Mouse (Mus musculus) neural tube, embryonic 13.5 days (tissue): Measurements from ENCODE around the gene Psap. TPM values are rescaled to one million over a fixed set of nuclear protein-coding genes. Genes with fewer than 3 reads are reported as not detected.
"Not testable (repeated sequence)": the region's sequence is repeated elsewhere in the genome, so short reads cannot be mapped to it uniquely, and the experiment has no call there.

Experiments
- ATAC-seq: fragments of 200-750 bp; cut with Nextera tagmentation; 2 replicates; pipeline ENCODE4 v1.8.0; 2017; ENCODE audit warnings: low read depth, mild to moderate bottlenecking, moderate TSS enrichment, moderate library complexity
- H3K27ac ChIP-seq: fragments of 300-500 bp; sonication (generic); replicated peaks from 2 replicates; pipeline ENCODE4 v1.5.1; 2015; ENCODE audit warnings: moderate library complexity, mild to moderate bottlenecking, inconsistent platforms
- H3K27me3 ChIP-seq: fragments of 300-500 bp; sonication (generic); 2 replicates; pipeline ENCODE4 v1.6.1; 2015; ENCODE audit warnings: mild to moderate bottlenecking, inconsistent platforms
- H3K36me3 ChIP-seq: fragments of 300-500 bp; sonication (generic); 2 replicates; pipeline ENCODE4 v1.6.1; 2015; ENCODE audit warnings: mild to moderate bottlenecking, inconsistent platforms
- H3K4me1 ChIP-seq: fragments of 300-500 bp; sonication (generic); replicated peaks from 2 replicates; pipeline ENCODE4 v1.6.1; 2015; ENCODE audit warnings: inconsistent platforms
- H3K4me2 ChIP-seq: fragments of 300-500 bp; sonication (generic); 2 replicates; pipeline ENCODE4 v1.6.1; 2015; ENCODE audit warnings: inconsistent platforms, mild to moderate bottlenecking, moderate library complexity
- H3K4me3 ChIP-seq: fragments of 300-500 bp; sonication (generic); 2 replicates; pipeline ENCODE4 v1.5.1; 2015; ENCODE audit warnings: mild to moderate bottlenecking, inconsistent platforms
- H3K9ac ChIP-seq: fragments of 300-500 bp; sonication (generic); 2 replicates; pipeline ENCODE4 v1.6.1; 2015; ENCODE audit warnings: moderate library complexity, mild to moderate bottlenecking, inconsistent platforms
- H3K9me3 ChIP-seq: fragments of 300-500 bp; sonication (generic); 2 replicates; pipeline ENCODE4 v1.6.1; 2016; ENCODE audit warnings: inconsistent platforms
- WGBS: fragments of 180-500 bp; shearing (Covaris S2); methylation state at CpG from one replicate; pipeline ENCODE4 v1.1.7; 2015; 5-methylcytosine and 5-hydroxymethylcytosine counted together
- polyA plus RNA-seq: library from polyadenylated mRNA; unstranded; fragments of >200 nt; fragmentation: Nextera tagmentation; extraction: Ambion mirVana; gene quantifications from 2 replicates; pipeline ENCODE4 v1.2.1, GENCODE M21; 2015

The Psap gene
- polyA plus RNA-seq, 1 experiment from 2014 or later, result 140 TPM

DNA sequence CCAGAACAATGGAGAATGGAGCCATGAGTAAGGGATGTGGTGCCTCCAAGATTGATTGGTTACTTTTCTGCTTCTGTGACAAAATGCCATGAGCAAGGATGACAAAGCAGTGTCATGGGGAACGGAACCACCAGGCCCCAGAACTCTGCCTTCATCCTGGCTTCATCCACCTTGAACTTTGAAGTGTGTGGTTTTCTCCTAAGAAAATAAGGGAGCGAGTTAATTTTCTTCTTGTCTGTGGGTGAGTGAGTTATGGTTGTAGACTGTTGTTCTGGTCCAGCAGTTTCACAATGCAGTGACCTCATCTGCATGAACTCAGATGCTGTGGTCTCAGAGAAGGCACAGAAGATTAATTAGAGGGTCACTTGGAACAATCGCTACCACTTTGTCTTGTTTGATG lies 29.1 kb upstream of the Psap start:
- not testable (repeated sequence) for H3K27me3 ChIP-seq, ATAC-seq, H3K4me3 ChIP-seq, H3K4me1 ChIP-seq, H3K9me3 ChIP-seq, H3K27ac ChIP-seq, H3K36me3 ChIP-seq, H3K9ac ChIP-seq, H3K4me2 ChIP-seq
- 20% methylated on average over 3 of the region's 3 CpGs for WGBS

DNA sequence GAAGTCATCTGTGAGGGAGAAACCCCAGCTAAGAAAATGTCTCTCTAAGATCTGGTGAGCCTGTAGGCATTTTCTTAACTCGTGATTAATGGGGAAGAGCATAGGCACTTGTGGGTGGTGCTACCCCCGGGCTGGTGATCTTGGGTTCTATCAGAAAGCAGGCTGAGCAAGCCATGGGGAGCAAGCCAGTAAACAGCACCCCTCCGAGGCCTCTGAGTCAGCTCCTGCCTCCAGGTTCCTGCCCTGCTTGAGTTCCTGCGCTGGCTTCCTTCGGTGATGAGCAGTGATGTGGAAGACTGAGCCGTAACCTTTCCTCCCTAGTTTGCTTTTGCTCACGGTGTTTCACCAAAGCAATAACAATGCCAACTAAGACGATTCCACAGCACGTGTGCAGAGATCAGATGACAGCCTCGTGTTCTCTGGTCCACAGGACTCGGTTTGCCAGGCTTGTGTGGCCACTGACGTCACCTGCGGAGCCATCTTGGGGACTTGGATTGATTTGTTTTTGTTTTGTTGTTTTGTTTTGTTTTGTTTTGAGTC lies 26.9 kb upstream of the Psap start:
- H3K27me3 ChIP-seq, result no peaks in the 10 kb centered on the region
- H3K9ac ChIP-seq, result no peak overlapping the region
- no peak overlapping the region for H3K4me2 ChIP-seq
- H3K4me1 ChIP-seq, result no peaks in the 10 kb centered on the region
- no peaks in the 10 kb centered on the region for H3K36me3 ChIP-seq
- ATAC-seq, result no peak
- H3K9me3 ChIP-seq, result no peaks in the 10 kb centered on the region
- 82% methylated on average over 13 of the region's 13 CpGs for WGBS
- H3K27ac ChIP-seq, result no peak overlapping the region
- no peak overlapping the region for H3K4me3 ChIP-seq

DNA sequence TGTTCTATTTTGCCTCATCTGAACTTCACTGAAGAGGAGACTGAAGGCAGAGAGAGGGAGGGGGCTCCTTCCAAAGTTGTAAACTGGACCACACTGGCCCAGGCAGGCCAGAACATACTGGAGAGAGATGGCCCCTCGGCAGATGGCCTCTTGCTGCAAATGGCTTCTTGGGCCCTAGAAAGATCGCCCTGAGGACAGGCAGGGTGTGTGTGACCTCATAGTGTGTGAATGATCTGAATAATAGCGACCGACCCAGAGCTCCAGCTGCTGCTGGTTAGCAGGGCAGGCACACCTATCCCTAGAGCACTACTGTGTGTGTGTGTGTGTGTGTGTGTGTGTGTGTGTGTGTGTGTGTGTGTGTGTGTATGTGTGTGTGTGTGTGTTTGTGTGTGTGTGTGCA lies 25.2 kb upstream of the Psap start:
- no peak for ATAC-seq
- 70% methylated on average over 4 of the region's 4 CpGs for WGBS
- H3K4me3 ChIP-seq, result no peak overlapping the region
- no peaks in the 10 kb centered on the region for H3K36me3 ChIP-seq
- H3K27ac ChIP-seq, result no peak overlapping the region
- no peak overlapping the region for H3K4me2 ChIP-seq
- H3K9ac ChIP-seq, result no peak overlapping the region
- H3K4me1 ChIP-seq, result no peaks in the 10 kb centered on the region
- H3K27me3 ChIP-seq, result no peaks in the 10 kb centered on the region
- no peaks in the 10 kb centered on the region for H3K9me3 ChIP-seq

DNA sequence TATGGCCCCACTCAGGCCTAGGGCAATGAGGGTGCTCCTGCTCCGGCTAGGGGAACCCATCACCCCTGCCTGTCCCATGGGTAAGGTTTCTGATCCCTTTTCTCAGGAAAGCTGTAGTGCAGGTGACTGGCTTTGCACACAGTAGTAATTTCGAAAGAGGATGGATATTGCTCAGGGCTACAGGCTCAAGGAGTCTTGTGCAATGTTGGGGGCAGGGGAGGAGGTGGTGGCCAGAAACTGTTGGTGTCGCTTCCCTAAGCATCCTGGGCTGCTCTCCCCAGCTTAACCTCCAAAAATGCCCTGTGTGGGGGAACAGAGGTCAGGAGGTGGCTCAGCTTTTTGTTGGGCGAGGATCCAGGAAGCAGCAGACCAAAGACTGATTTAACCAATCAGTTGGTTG lies 24.8 kb upstream of the Psap start:
- no peaks in the 10 kb centered on the region for H3K4me1 ChIP-seq
- no peak overlapping the region for H3K4me3 ChIP-seq
- H3K9ac ChIP-seq, result no peak overlapping the region
- H3K27ac ChIP-seq, result no peak overlapping the region
- H3K36me3 ChIP-seq, result no peaks in the 10 kb centered on the region
- no peaks in the 10 kb centered on the region for H3K9me3 ChIP-seq
- no peak for ATAC-seq
- 83% methylated on average over 4 of the region's 4 CpGs for WGBS
- no peak overlapping the region for H3K4me2 ChIP-seq
- no peaks in the 10 kb centered on the region for H3K27me3 ChIP-seq

DNA sequence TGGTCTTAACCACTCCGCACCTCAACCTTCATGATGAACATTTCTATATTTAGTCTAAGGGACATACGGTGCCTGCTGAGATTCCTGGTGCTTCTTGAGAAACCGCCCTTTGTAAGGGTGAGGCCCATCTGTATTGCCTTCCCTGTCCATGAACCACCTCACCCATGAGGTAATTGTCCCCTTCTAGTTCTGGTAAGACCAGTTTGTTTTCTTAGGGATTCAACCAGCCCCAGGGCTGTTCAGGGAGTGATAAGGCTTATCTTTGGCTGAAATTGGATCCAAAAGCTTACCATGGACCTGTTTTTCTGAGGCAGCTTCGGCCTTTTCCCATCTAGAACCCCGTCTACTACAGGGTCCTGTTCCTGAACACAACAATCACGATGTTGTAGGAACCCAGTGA lies 21.3 kb upstream of the Psap start:
- no peaks in the 10 kb centered on the region for H3K9me3 ChIP-seq
- H3K36me3 ChIP-seq, result no peaks in the 10 kb centered on the region
- H3K27me3 ChIP-seq, result no peaks in the 10 kb centered on the region
- H3K4me1 ChIP-seq, result no peaks in the 10 kb centered on the region
- no peak overlapping the region for H3K4me2 ChIP-seq
- no peak overlapping the region for H3K9ac ChIP-seq
- no peak overlapping the region for H3K4me3 ChIP-seq
- no peak for ATAC-seq
- no peak overlapping the region for H3K27ac ChIP-seq
- WGBS, result 88% methylated on average over 6 of the region's 6 CpGs

DNA sequence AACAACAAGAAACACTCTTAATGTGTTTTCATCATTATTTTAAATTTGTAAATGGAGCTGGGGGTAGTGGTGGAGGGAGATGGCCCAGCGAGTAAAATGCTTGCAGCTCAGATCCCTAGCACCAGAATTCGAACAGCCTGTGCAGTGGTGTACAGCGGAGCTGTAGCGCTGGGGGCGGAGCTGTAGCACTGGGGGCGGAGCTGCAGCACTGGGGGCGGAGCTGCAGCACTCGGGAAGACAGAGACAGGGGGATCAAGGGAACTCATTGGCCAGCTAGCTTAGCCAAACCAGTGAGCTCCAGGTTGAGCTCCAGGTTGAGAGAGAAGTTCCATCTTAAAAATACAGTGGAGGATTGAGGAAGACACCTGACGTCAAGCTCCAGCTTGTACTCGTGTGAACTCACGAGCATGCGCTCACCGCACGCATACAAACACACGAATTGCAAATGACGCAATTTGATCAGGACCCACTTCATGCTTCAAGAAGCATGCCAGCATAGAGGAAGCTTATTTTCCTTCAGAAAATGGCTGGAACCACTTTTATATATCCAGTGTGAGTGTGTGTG lies 20.1 kb upstream of the Psap start:
- Histone ChIP-seq H3K9ac (no peak overlapping the region), H3K4me2 (no peak overlapping the region), H3K4me1 (peaks cover 5% of the 10 kb centered on the region; the same call in 1 of the 2 replicates), H3K4me3 (no peak overlapping the region), H3K36me3 (no peaks in the 10 kb centered on the region), H3K27me3 (no peaks in the 10 kb centered on the region), H3K9me3 (no peaks in the 10 kb centered on the region), H3K27ac (no peak overlapping the region)
- no peak for ATAC-seq
- WGBS, result 56% methylated on average over 16 of the region's 16 CpGs

DNA sequence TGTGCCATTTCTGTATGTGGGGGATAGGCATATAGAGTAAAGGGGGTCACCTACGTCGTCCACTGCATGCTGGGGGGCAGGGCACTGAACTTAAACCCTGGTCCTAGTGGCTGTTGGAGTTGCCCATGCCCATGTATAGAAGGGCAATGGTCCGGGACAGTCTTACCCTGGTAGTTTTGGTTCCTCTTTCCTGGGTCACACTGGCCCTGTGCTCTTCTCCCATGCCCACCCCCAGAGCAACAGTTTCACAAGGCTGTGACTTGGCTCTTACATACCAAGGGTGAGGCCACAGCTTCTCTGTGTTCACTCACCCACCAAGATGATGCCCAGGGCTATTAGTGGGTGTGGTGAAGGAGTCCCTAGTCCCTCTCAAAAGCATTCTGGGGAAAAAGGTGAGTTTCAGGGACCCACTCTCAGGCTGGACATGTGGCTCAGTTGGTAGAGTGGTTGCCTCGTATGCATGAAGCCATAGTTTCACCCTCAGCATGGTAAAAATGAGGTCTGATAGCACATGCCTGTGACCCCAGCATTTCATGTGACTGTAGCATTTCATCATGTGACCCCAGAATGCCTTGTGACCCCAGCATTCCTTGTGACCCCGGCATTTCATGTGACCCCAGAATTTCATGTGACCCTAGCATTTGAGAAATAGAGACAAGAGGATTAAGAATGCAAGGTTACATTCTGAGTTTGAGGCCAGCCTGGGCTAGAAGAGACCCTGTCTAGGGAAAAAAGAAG lies 16.7 kb upstream of the Psap start:
- H3K27ac ChIP-seq, result no peak overlapping the region
- no peak for ATAC-seq
- peaks cover 10% of the 10 kb centered on the region for H3K4me1 ChIP-seq
- no peak overlapping the region for H3K4me2 ChIP-seq
- H3K4me3 ChIP-seq, result no peak overlapping the region
- no peak overlapping the region for H3K9ac ChIP-seq
- H3K36me3 ChIP-seq, result no peaks in the 10 kb centered on the region
- 88% methylated on average over 5 of the region's 5 CpGs for WGBS
- H3K27me3 ChIP-seq, result no peaks in the 10 kb centered on the region
- no peaks in the 10 kb centered on the region for H3K9me3 ChIP-seq

DNA sequence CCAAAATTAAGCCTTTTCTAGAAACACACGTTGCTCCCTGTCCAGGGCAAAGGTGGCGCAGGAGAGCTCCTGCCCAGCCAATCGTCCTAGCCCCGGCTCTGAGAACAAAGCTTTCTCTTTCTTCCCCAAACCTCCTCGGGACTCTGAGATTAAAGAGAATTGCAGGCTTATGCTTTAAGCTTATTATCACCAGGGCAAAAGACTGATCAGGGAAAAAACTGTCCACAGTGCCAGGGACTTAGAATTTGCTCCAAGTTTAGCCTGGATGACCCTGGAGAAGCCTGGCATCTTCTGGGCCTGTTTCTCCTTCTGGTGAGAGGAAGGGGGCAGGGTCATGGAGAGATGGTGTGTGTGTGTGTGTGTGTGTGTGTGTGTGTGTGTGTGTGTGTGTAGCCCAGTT lies 15.9 kb upstream of the Psap start:
- Histone ChIP-seq H3K9me3 (no peaks in the 10 kb centered on the region), H3K36me3 (no peaks in the 10 kb centered on the region), H3K27ac (no peak overlapping the region), H3K4me3 (no peak overlapping the region), H3K9ac (no peak overlapping the region), H3K4me2 (no peak overlapping the region), H3K4me1 (peaks cover 10% of the 10 kb centered on the region), H3K27me3 (no peaks in the 10 kb centered on the region)
- WGBS, result 39% methylated on average over 5 of the region's 5 CpGs
- no peak for ATAC-seq

DNA sequence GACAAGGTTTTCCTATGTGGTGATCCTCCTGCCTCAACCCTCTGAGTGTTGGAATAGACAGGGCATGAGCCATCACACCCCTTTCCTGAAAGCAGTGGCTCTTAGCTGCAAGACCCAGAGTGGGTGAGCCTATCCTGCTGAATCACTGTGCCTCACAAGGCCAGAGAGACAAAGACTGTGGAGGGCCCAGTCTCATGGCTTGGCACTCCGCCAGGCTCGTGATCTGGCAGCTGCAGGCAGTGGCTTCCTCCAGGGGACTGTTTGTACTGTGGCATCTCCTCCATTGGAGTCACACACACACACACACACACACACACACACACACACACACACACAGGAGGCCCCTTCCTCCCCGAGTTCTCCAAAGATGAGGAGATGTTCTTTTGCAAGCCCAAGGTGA lies 15.0 kb upstream of the Psap start:
- no peaks in the 10 kb centered on the region for H3K9me3 ChIP-seq
- no peak overlapping the region for H3K4me3 ChIP-seq
- ATAC-seq, result peak; percentile 94
- H3K27me3 ChIP-seq, result no peaks in the 10 kb centered on the region
- 28% methylated on average over 3 of the region's 3 CpGs for WGBS
- peak overlapping the region; percentile 26; the same call in 1 of the 2 replicates for H3K9ac ChIP-seq
- peak overlapping the region; percentile 72 for H3K27ac ChIP-seq
- H3K4me2 ChIP-seq, result no peak overlapping the region
- H3K36me3 ChIP-seq, result no peaks in the 10 kb centered on the region
- peaks cover 10% of the 10 kb centered on the region for H3K4me1 ChIP-seq

DNA sequence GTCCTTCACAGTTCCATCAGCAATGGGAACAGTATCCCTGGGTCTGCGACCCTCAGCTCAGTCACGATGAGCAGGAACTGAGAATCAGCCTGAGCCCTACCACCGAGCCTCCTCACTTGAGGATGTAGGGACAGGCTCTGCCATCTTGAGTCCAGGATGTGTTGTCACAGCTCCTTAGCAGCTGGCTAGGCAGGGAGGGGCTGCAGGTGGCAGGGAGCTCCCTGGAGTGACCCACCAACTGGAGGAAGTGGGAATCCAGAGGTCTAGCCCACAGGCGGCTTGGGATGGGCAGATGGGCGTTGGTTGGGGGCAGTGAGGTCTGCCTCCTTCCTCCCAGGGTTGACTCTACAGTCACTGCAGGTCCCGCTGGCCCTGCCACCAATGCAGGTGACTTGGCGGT lies 14.1 kb upstream of the Psap start:
- Histone ChIP-seq H3K36me3 (no peaks in the 10 kb centered on the region), H3K9ac (0 out of 2 replicates have a peak overlapping the region, but pooled peaks have one; percentile 34), H3K27me3 (no peaks in the 10 kb centered on the region), H3K27ac (no peak overlapping the region), H3K9me3 (no peaks in the 10 kb centered on the region), H3K4me1 (peaks cover 10% of the 10 kb centered on the region), H3K4me3 (no peak overlapping the region), H3K4me2 (no peak overlapping the region)
- 83% methylated on average over 7 of the region's 7 CpGs for WGBS
- ATAC-seq, result no peak

DNA sequence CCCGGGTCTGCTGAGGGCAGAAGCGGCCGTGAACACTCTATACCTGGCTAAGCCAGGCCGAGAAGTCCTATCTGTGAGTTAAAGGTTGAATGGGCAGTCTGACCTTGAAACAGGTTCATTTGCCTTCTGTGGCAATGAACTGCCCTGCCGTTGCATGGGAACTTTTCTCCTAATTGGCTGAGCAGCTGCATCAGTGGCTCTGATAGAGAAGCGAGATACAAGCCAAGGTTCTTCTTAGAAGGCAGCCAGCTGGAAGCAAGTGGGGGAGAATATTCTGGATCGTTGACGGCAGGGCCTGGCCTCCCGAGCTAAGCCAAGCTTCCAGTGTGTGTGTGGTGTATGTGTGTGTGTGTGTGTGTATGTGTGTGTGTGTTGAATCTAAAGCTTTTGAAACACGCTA lies 12.2 kb upstream of the Psap start:
- no peak overlapping the region for H3K4me3 ChIP-seq
- H3K36me3 ChIP-seq, result no peaks in the 10 kb centered on the region
- H3K27ac ChIP-seq, result no peak overlapping the region
- H3K4me1 ChIP-seq, result peaks cover 17% of the 10 kb centered on the region
- no peaks in the 10 kb centered on the region for H3K9me3 ChIP-seq
- H3K9ac ChIP-seq, result no peak overlapping the region
- no peak overlapping the region for H3K4me2 ChIP-seq
- 83% methylated on average over 10 of the region's 10 CpGs for WGBS
- H3K27me3 ChIP-seq, result no peaks in the 10 kb centered on the region
- ATAC-seq, result no peak

DNA sequence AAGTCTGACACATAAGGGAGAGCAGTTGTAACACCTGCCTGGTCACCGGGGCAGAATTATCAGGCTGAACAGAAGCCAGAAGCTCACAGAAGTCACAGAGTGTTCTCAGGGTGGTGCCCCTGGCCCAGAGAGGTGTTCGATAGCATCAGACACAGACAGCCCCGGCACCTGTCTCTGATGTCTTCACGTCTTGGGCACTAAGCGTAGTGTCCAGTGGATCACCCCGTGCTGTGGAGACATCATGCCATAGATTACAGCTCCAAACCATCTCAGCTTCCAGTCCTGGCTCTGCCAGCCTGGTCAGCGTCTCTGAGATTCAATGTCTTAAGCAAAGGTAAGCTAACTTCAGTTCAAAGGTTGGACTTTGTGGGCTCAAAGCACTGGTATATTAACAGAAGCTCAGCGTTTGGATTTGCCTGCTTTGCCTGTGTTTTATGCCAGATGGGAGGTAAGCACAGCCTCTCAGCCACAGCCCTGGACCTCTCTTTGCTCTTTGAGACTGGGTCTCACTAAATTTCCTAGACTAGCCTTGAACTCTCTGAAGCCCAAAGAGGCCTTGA lies 10.5 kb upstream of the Psap start:
- Histone ChIP-seq H3K4me3 (no peak overlapping the region), H3K9ac (no peak overlapping the region), H3K4me2 (no peak overlapping the region), H3K27me3 (no peaks in the 10 kb centered on the region), H3K4me1 (peaks cover 17% of the 10 kb centered on the region), H3K27ac (no peak overlapping the region), H3K9me3 (no peaks in the 10 kb centered on the region), H3K36me3 (no peaks in the 10 kb centered on the region)
- WGBS, result 92% methylated on average over 8 of the region's 8 CpGs
- ATAC-seq, result no peak
